Mouse (Mus musculus): ENCODE data around the gene Aicda. TPM values are rescaled to one million over a fixed set of nuclear protein-coding genes. Genes with fewer than 3 reads are reported as not detected.

Aicda gene
- polyA plus RNA-seq, 1 experiment from 2014 or later: not detected

- 84% methylated on average over 7 of the region's 7 CpGs for whole genome bisulfite sequencing
- Histone ChIP-seq H3K4me2 (replicated peaks; ENCODE audit: low read depth, low read length) (no peak overlapping the region), H3K4me1 (replicated peaks; ENCODE audit: control insufficient read depth, insufficient read depth, low read length) (no peaks in the 10 kb centered on the region), H3K4me3 (ENCODE audit: low read depth, low read length) (no peak overlapping the region), H3K36me3 (ENCODE audit: control insufficient read depth, insufficient read depth, low read length) (no peaks in the 10 kb centered on the region), H3K9ac (ENCODE audit: low read depth, low read length) (no peak overlapping the region), H3K27ac (ENCODE audit: low read depth, low read length) (no peak overlapping the region), H3K27me3 (ENCODE audit: control insufficient read depth, insufficient read depth, low read length) (no peaks in the 10 kb centered on the region), H3K9me3 (ENCODE audit: control insufficient read depth, low read length) (no peaks in the 10 kb centered on the region)
- ATAC-seq (ENCODE audit: low FRiP score): no peak
- DNase-seq (ENCODE audit: low spot score): no peak
These were observed 46.6 kb downstream of the Aicda start for GRCm38 (mm10) chr6:122600066-122600646.

- H3K4me3 ChIP-seq (ENCODE audit: low read depth, low read length): no peak overlapping the region
- H3K27me3 ChIP-seq (ENCODE audit: control insufficient read depth, insufficient read depth, low read length): no peaks in the 10 kb centered on the region
- 90% methylated on average over 4 of the region's 4 CpGs for WGBS
- no peak overlapping the region for H3K9ac ChIP-seq (ENCODE audit: low read depth, low read length)
- H3K27ac ChIP-seq (ENCODE audit: low read depth, low read length): no peak overlapping the region
- H3K36me3 ChIP-seq (ENCODE audit: control insufficient read depth, insufficient read depth, low read length): no peaks in the 10 kb centered on the region
- DNase-seq (ENCODE audit: low spot score) (no peak), ATAC-seq (ENCODE audit: low FRiP score) (no peak)
- H3K9me3 ChIP-seq (ENCODE audit: control insufficient read depth, low read length): no peaks in the 10 kb centered on the region
- no peaks in the 10 kb centered on the region for H3K4me1 ChIP-seq (replicated peaks; ENCODE audit: control insufficient read depth, insufficient read depth, low read length)
- H3K4me2 ChIP-seq (replicated peaks; ENCODE audit: low read depth, low read length): no peak overlapping the region
These were observed 47.4 kb downstream of the Aicda start for GRCm38 (mm10) chr6:122601031-122601430.

GRCm38 (mm10) chr6:122601615-122602014 lies 48.0 kb downstream of the Aicda start:
- Histone ChIP-seq H3K27ac (ENCODE audit: low read depth, low read length) (no peak overlapping the region), H3K36me3 (ENCODE audit: control insufficient read depth, insufficient read depth, low read length) (no peaks in the 10 kb centered on the region), H3K27me3 (ENCODE audit: control insufficient read depth, insufficient read depth, low read length) (no peaks in the 10 kb centered on the region), H3K4me3 (ENCODE audit: low read depth, low read length) (no peak overlapping the region), H3K4me1 (replicated peaks; ENCODE audit: control insufficient read depth, insufficient read depth, low read length) (no peaks in the 10 kb centered on the region), H3K9ac (ENCODE audit: low read depth, low read length) (no peak overlapping the region), H3K4me2 (replicated peaks; ENCODE audit: low read depth, low read length) (no peak overlapping the region), H3K9me3 (ENCODE audit: control insufficient read depth, low read length) (no peaks in the 10 kb centered on the region)
- ATAC-seq (ENCODE audit: low FRiP score): no peak
- no peak for DNase-seq (ENCODE audit: low spot score)
- 89% methylated on average over 3 of the region's 3 CpGs for WGBS

GRCm38 (mm10) chr6:122602242-122602991 lies 48.8 kb downstream of the Aicda start, which contains the start of gene Apobec1:
Gene Apobec1, minus strand, starts transcription at chr6:122602444.
- H3K9ac ChIP-seq (ENCODE audit: low read depth, low read length): peak within 1 kb of the TSS; percentile 25
- H3K4me2 ChIP-seq (replicated peaks; ENCODE audit: low read depth, low read length): peak within 1 kb of the TSS; percentile 35
- H3K4me1 ChIP-seq (replicated peaks; ENCODE audit: control insufficient read depth, insufficient read depth, low read length): no peaks in the 10 kb centered on the region
- peak within 1 kb of the TSS; percentile 31 for H3K4me3 ChIP-seq (ENCODE audit: low read depth, low read length)
- WGBS: 12% methylated on average over 22 of the region's 22 CpGs
- H3K27me3 ChIP-seq (ENCODE audit: control insufficient read depth, insufficient read depth, low read length): no peaks in the 10 kb centered on the region
- DNase-seq (ENCODE audit: low spot score) (peak; percentile 63), ATAC-seq (ENCODE audit: low FRiP score) (peak; percentile 72; the same call in 1 of the 2 replicates)
- no peaks in the 10 kb centered on the region for H3K9me3 ChIP-seq (ENCODE audit: control insufficient read depth, low read length)
- no peak within 1 kb of the TSS for H3K27ac ChIP-seq (ENCODE audit: low read depth, low read length)
- H3K36me3 ChIP-seq (ENCODE audit: control insufficient read depth, insufficient read depth, low read length): no peaks in the 10 kb centered on the region

GRCm38 (mm10) chr6:122602992-122603322 lies 49.4 kb downstream of the Aicda start:
- Histone ChIP-seq H3K27me3 (ENCODE audit: control insufficient read depth, insufficient read depth, low read length) (no peaks in the 10 kb centered on the region), H3K4me2 (replicated peaks; ENCODE audit: low read depth, low read length) (no peak overlapping the region), H3K9me3 (ENCODE audit: control insufficient read depth, low read length) (no peaks in the 10 kb centered on the region), H3K27ac (ENCODE audit: low read depth, low read length) (no peak overlapping the region), H3K4me3 (ENCODE audit: low read depth, low read length) (no peak overlapping the region), H3K9ac (ENCODE audit: low read depth, low read length) (no peak overlapping the region), H3K36me3 (ENCODE audit: control insufficient read depth, insufficient read depth, low read length) (no peaks in the 10 kb centered on the region), H3K4me1 (replicated peaks; ENCODE audit: control insufficient read depth, insufficient read depth, low read length) (no peaks in the 10 kb centered on the region)
- ATAC-seq (ENCODE audit: low FRiP score) (no peak), DNase-seq (ENCODE audit: low spot score) (no peak)
- WGBS: 54% methylated on average over 1 of the region's 1 CpGs

GRCm38 (mm10) chr6:122604260-122604659 lies 50.7 kb downstream of the Aicda start:
- DNase-seq (ENCODE audit: low spot score) (no peak), ATAC-seq (ENCODE audit: low FRiP score) (no peak)
- Histone ChIP-seq H3K4me3 (ENCODE audit: low read depth, low read length) (no peak overlapping the region), H3K9me3 (ENCODE audit: control insufficient read depth, low read length) (no peaks in the 10 kb centered on the region), H3K4me2 (replicated peaks; ENCODE audit: low read depth, low read length) (no peak overlapping the region), H3K4me1 (replicated peaks; ENCODE audit: control insufficient read depth, insufficient read depth, low read length) (no peaks in the 10 kb centered on the region), H3K27me3 (ENCODE audit: control insufficient read depth, insufficient read depth, low read length) (no peaks in the 10 kb centered on the region), H3K27ac (ENCODE audit: low read depth, low read length) (no peak overlapping the region), H3K36me3 (ENCODE audit: control insufficient read depth, insufficient read depth, low read length) (no peaks in the 10 kb centered on the region), H3K9ac (ENCODE audit: low read depth, low read length) (no peak overlapping the region)

GRCm38 (mm10) chr6:122605483-122605882 lies 51.9 kb downstream of the Aicda start:
- no peaks in the 10 kb centered on the region for H3K27me3 ChIP-seq (ENCODE audit: control insufficient read depth, insufficient read depth, low read length)
- no peak overlapping the region for H3K4me3 ChIP-seq (ENCODE audit: low read depth, low read length)
- DNase-seq (ENCODE audit: low spot score) (no peak), ATAC-seq (ENCODE audit: low FRiP score) (no peak)
- 93% methylated on average over 8 of the region's 8 CpGs for WGBS
- no peak overlapping the region for H3K4me2 ChIP-seq (replicated peaks; ENCODE audit: low read depth, low read length)
- H3K27ac ChIP-seq (ENCODE audit: low read depth, low read length): no peak overlapping the region
- no peaks in the 10 kb centered on the region for H3K36me3 ChIP-seq (ENCODE audit: control insufficient read depth, insufficient read depth, low read length)
- H3K4me1 ChIP-seq (replicated peaks; ENCODE audit: control insufficient read depth, insufficient read depth, low read length): no peaks in the 10 kb centered on the region
- H3K9me3 ChIP-seq (ENCODE audit: control insufficient read depth, low read length): no peaks in the 10 kb centered on the region
- no peak overlapping the region for H3K9ac ChIP-seq (ENCODE audit: low read depth, low read length)

- WGBS: 96% methylated on average over 11 of the region's 11 CpGs
- Histone ChIP-seq H3K27me3 (ENCODE audit: control insufficient read depth, insufficient read depth, low read length) (no peaks in the 10 kb centered on the region), H3K4me1 (replicated peaks; ENCODE audit: control insufficient read depth, insufficient read depth, low read length) (no peaks in the 10 kb centered on the region), H3K27ac (ENCODE audit: low read depth, low read length) (no peak overlapping the region), H3K4me3 (ENCODE audit: low read depth, low read length) (no peak overlapping the region), H3K4me2 (replicated peaks; ENCODE audit: low read depth, low read length) (no peak overlapping the region), H3K36me3 (ENCODE audit: control insufficient read depth, insufficient read depth, low read length) (no peaks in the 10 kb centered on the region), H3K9ac (ENCODE audit: low read depth, low read length) (no peak overlapping the region), H3K9me3 (ENCODE audit: control insufficient read depth, low read length) (no peaks in the 10 kb centered on the region)
- DNase-seq (ENCODE audit: low spot score) (no peak), ATAC-seq (ENCODE audit: low FRiP score) (no peak)
These were observed 53.1 kb downstream of the Aicda start for GRCm38 (mm10) chr6:122606661-122607060.

- Histone ChIP-seq H3K9ac (ENCODE audit: low read depth, low read length) (no peak overlapping the region), H3K4me1 (replicated peaks; ENCODE audit: control insufficient read depth, insufficient read depth, low read length) (no peaks in the 10 kb centered on the region), H3K4me3 (ENCODE audit: low read depth, low read length) (no peak overlapping the region), H3K4me2 (replicated peaks; ENCODE audit: low read depth, low read length) (no peak overlapping the region), H3K9me3 (ENCODE audit: control insufficient read depth, low read length) (no peaks in the 10 kb centered on the region), H3K27ac (ENCODE audit: low read depth, low read length) (no peak overlapping the region), H3K36me3 (ENCODE audit: control insufficient read depth, insufficient read depth, low read length) (no peaks in the 10 kb centered on the region), H3K27me3 (ENCODE audit: control insufficient read depth, insufficient read depth, low read length) (no peaks in the 10 kb centered on the region)
- WGBS: 90% methylated on average over 12 of the region's 12 CpGs
- DNase-seq (ENCODE audit: low spot score) (no peak), ATAC-seq (ENCODE audit: low FRiP score) (no peak)
These were observed 54.1 kb downstream of the Aicda start for GRCm38 (mm10) chr6:122607700-122608099.

Measured in hindbrain, embryonic 11.5 days (tissue).